Mouse (Mus musculus): Measurements from ENCODE around the gene Klhl3. TPM values are rescaled to one million over a fixed set of nuclear protein-coding genes. Genes with fewer than 3 reads are reported as not detected.

Klhl3 gene
- polyA plus RNA-seq, 1 experiment: 0.20 TPM

GRCm38 (mm10) chr13:58066081-58066495 is 47.3 kb downstream of the Klhl3 start:
- Histone ChIP-seq H3K4me3 (ENCODE audit: insufficient read depth, low read depth, low read length) (no peak overlapping the region), H3K4me1 (ENCODE audit: control insufficient read depth, insufficient read depth, insufficient read length, low read length) (peaks cover 18% of the 10 kb centered on the region), H3K27ac (replicated peaks; ENCODE audit: low read depth, low read length) (peak overlapping the region; percentile 92)

GRCm38 (mm10) chr13:58065316-58065715 is 48.1 kb downstream of the Klhl3 start:
- Histone ChIP-seq H3K27ac (replicated peaks; ENCODE audit: low read depth, low read length) (no peak overlapping the region), H3K4me3 (ENCODE audit: insufficient read depth, low read depth, low read length) (no peak overlapping the region), H3K4me1 (ENCODE audit: control insufficient read depth, insufficient read depth, insufficient read length, low read length) (peaks cover 18% of the 10 kb centered on the region)

- Histone ChIP-seq H3K4me1 (ENCODE audit: control insufficient read depth, insufficient read depth, insufficient read length, low read length) (no peaks in the 10 kb centered on the region), H3K27ac (replicated peaks; ENCODE audit: low read depth, low read length) (no peak overlapping the region; the same call in 1 of the 2 replicates), H3K4me3 (ENCODE audit: insufficient read depth, low read depth, low read length) (no peak overlapping the region)
These were observed 55.2 kb downstream of the Klhl3 start for GRCm38 (mm10) chr13:58057953-58058870.

GRCm38 (mm10) chr13:58056618-58057017 is 56.8 kb downstream of the Klhl3 start:
- H3K4me3 ChIP-seq (ENCODE audit: insufficient read depth, low read depth, low read length): no peak overlapping the region
- H3K27ac ChIP-seq (replicated peaks; ENCODE audit: low read depth, low read length): no peak overlapping the region
- H3K4me1 ChIP-seq (ENCODE audit: control insufficient read depth, insufficient read depth, insufficient read length, low read length): no peaks in the 10 kb centered on the region

- Histone ChIP-seq H3K4me1 (ENCODE audit: control insufficient read depth, insufficient read depth, insufficient read length, low read length) (no peaks in the 10 kb centered on the region), H3K27ac (replicated peaks; ENCODE audit: low read depth, low read length) (no peak overlapping the region), H3K4me3 (ENCODE audit: insufficient read depth, low read depth, low read length) (no peak overlapping the region)
These were observed 59.8 kb downstream of the Klhl3 start for GRCm38 (mm10) chr13:58053628-58054027.

- Histone ChIP-seq H3K27ac (replicated peaks; ENCODE audit: low read depth, low read length) (no peak overlapping the region), H3K4me1 (ENCODE audit: control insufficient read depth, insufficient read depth, insufficient read length, low read length) (no peaks in the 10 kb centered on the region), H3K4me3 (ENCODE audit: insufficient read depth, low read depth, low read length) (no peak overlapping the region)
These were observed 61.7 kb downstream of the Klhl3 start for GRCm38 (mm10) chr13:58051654-58052053.

GRCm38 (mm10) chr13:58051251-58051650 is 62.1 kb downstream of the Klhl3 start:
- Histone ChIP-seq H3K4me3 (ENCODE audit: insufficient read depth, low read depth, low read length) (no peak overlapping the region), H3K4me1 (ENCODE audit: control insufficient read depth, insufficient read depth, insufficient read length, low read length) (no peaks in the 10 kb centered on the region), H3K27ac (replicated peaks; ENCODE audit: low read depth, low read length) (no peak overlapping the region)

GRCm38 (mm10) chr13:58049121-58049520 is 64.3 kb downstream of the Klhl3 start:
- Histone ChIP-seq H3K27ac (replicated peaks; ENCODE audit: low read depth, low read length) (no peak overlapping the region), H3K4me1 (ENCODE audit: control insufficient read depth, insufficient read depth, insufficient read length, low read length) (no peaks in the 10 kb centered on the region), H3K4me3 (ENCODE audit: insufficient read depth, low read depth, low read length) (no peak overlapping the region)

- no peaks in the 10 kb centered on the region for H3K4me1 ChIP-seq (ENCODE audit: control insufficient read depth, insufficient read depth, insufficient read length, low read length)
- no peak overlapping the region for H3K27ac ChIP-seq (replicated peaks; ENCODE audit: low read depth, low read length)
- H3K4me3 ChIP-seq (ENCODE audit: insufficient read depth, low read depth, low read length): no peak overlapping the region
These were observed 65.3 kb downstream of the Klhl3 start for GRCm38 (mm10) chr13:58048076-58048475.

- Histone ChIP-seq H3K4me1 (ENCODE audit: control insufficient read depth, insufficient read depth, insufficient read length, low read length) (no peaks in the 10 kb centered on the region), H3K4me3 (ENCODE audit: insufficient read depth, low read depth, low read length) (no peak overlapping the region), H3K27ac (replicated peaks; ENCODE audit: low read depth, low read length) (no peak overlapping the region)
These were observed 67.2 kb downstream of the Klhl3 start for GRCm38 (mm10) chr13:58046178-58046577.

GRCm38 (mm10) chr13:58045278-58045677 is 68.1 kb downstream of the Klhl3 start:
- Histone ChIP-seq H3K4me3 (ENCODE audit: insufficient read depth, low read depth, low read length) (no peak overlapping the region), H3K27ac (replicated peaks; ENCODE audit: low read depth, low read length) (no peak overlapping the region), H3K4me1 (ENCODE audit: control insufficient read depth, insufficient read depth, insufficient read length, low read length) (no peaks in the 10 kb centered on the region)

GRCm38 (mm10) chr13:58043278-58043677 is 70.1 kb downstream of the Klhl3 start:
- Histone ChIP-seq H3K4me1 (ENCODE audit: control insufficient read depth, insufficient read depth, insufficient read length, low read length) (no peaks in the 10 kb centered on the region), H3K4me3 (ENCODE audit: insufficient read depth, low read depth, low read length) (no peak overlapping the region), H3K27ac (replicated peaks; ENCODE audit: low read depth, low read length) (no peak overlapping the region)

GRCm38 (mm10) chr13:58040112-58040511 is 73.3 kb downstream of the Klhl3 start:
- H3K4me3 ChIP-seq (ENCODE audit: insufficient read depth, low read depth, low read length): no peak overlapping the region
- H3K27ac ChIP-seq (replicated peaks; ENCODE audit: low read depth, low read length): no peak overlapping the region
- no peaks in the 10 kb centered on the region for H3K4me1 ChIP-seq (ENCODE audit: control insufficient read depth, insufficient read depth, insufficient read length, low read length)

- Histone ChIP-seq H3K4me1 (ENCODE audit: control insufficient read depth, insufficient read depth, insufficient read length, low read length) (no peaks in the 10 kb centered on the region), H3K4me3 (ENCODE audit: insufficient read depth, low read depth, low read length) (no peak overlapping the region), H3K27ac (replicated peaks; ENCODE audit: low read depth, low read length) (no peak overlapping the region)
These were observed 75.9 kb downstream of the Klhl3 start for GRCm38 (mm10) chr13:58037506-58037905.

GRCm38 (mm10) chr13:58035470-58036156 is 77.8 kb downstream of the Klhl3 start:
- Histone ChIP-seq H3K4me1 (ENCODE audit: control insufficient read depth, insufficient read depth, insufficient read length, low read length) (no peaks in the 10 kb centered on the region), H3K27ac (replicated peaks; ENCODE audit: low read depth, low read length) (no peak overlapping the region), H3K4me3 (ENCODE audit: insufficient read depth, low read depth, low read length) (no peak overlapping the region)

Data from brown adipose tissue, adult 24 weeks (tissue).